30 mouse cellular contexts compared by ENCODE assay signal in genomic region chr16:8610397-8610796, GRCm38 (mm10). TPM values are rescaled to one million over a fixed set of nuclear protein-coding genes. Genes with fewer than 3 reads are reported as not detected.
DNase-seq lines count a peak whose midpoint lies in the region; ATAC-seq and TF ChIP-seq lines count a peak whose summit lies in the region.
"Had no signal": no experiment of that assay in that cellular context is flagged by ENCODE, and none has a peak within 500 bp of the region (broad histone marks: within the 10 kb centered on the region; RNA-seq: fewer than 3 reads in every experiment).

No protein-coding gene starts in this region.

- no peak overlapping the region for H3K27ac ChIP-seq in embryonic facial prominence, embryonic 11.5 days (replicated peaks; ENCODE audit: low read depth, low read length)
- no peak overlapping the region for H3K27ac ChIP-seq in embryonic facial prominence, embryonic 10.5 days (replicated peaks)
- H3K27ac ChIP-seq in layer of hippocampus, adult 2 months: no peak overlapping the region
- H3K27ac ChIP-seq: embryonic facial prominence, embryonic 15.5 days; forebrain, embryonic 12.5 days; heart, embryonic 10.5 days; heart, embryonic 15.5 days; hindbrain, postnatal 0 days; liver, embryonic 12.5 days; macrophage; neural tube, embryonic 15.5 days; stomach, embryonic 15.5 days had no signal

- H3K9ac ChIP-seq in embryonic facial prominence, embryonic 11.5 days (replicated peaks; ENCODE audit: low read length): no peak overlapping the region
- H3K9ac ChIP-seq: embryonic facial prominence, embryonic 15.5 days; forebrain, embryonic 12.5 days; heart, embryonic 15.5 days; liver, embryonic 12.5 days; neural tube, embryonic 15.5 days; stomach, embryonic 15.5 days had no signal

- peak; percentile 16 for DNase-seq in embryonic facial prominence, embryonic 11.5 days (ENCODE audit: low spot score)
- DNase-seq in embryonic facial prominence, embryonic 10.5 days (ENCODE audit: low spot score): no peak
- peak; percentile 20 for DNase-seq in brain, adult 2 months (ENCODE audit: low read depth, low spot score)
- peak; percentile 50 to 57 for DNase-seq in thymus, postnatal 10 days (ENCODE audit: low spot score in 2 of 2)
- no peak for DNase-seq in frontal cortex, postnatal 36 days (ENCODE audit: low spot score in 2 of 2)
- no peak for DNase-seq in layer of hippocampus, adult 2 months (ENCODE audit: low spot score in 2 of 2)
- no peak for DNase-seq in layer of hippocampus, postnatal 14 days (ENCODE audit: low spot score in 2 of 2)
- DNase-seq in natural killer cell, adult 2 months (ENCODE audit: low spot score in 2 of 2): no peak
- DNase-seq: adrenal gland, postnatal 10 days; cerebellum, adult 11 months; cerebellum, adult 9-11 months; gastrocnemius, postnatal 14 days; kidney, adult 11 months; kidney, postnatal 25 days; layer of hippocampus, postnatal 36 days; left cerebral cortex, postnatal 4 days; lung, adult 2 months; lung, postnatal 10 days; midbrain, embryonic 14.5 days; retina, postnatal 1 day; right cerebral cortex, postnatal 25 days had no signal

- H3K4me1 ChIP-seq in embryonic facial prominence, embryonic 11.5 days (ENCODE audit: control insufficient read depth, insufficient read depth, low read length): no peaks in the 10 kb centered on the region
- H3K4me1 ChIP-seq in embryonic facial prominence, embryonic 10.5 days: peaks cover 4% of the 10 kb centered on the region; the same call in 1 of the 2 replicates
- H3K4me1 ChIP-seq: embryonic facial prominence, embryonic 15.5 days; forebrain, embryonic 12.5 days; heart, embryonic 10.5 days; heart, embryonic 15.5 days; neural tube, embryonic 15.5 days; stomach, embryonic 15.5 days had no signal

- H3K36me3 ChIP-seq in embryonic facial prominence, embryonic 11.5 days (replicated peaks; ENCODE audit: control insufficient read depth, insufficient read depth, low read depth, low read length): no peaks in the 10 kb centered on the region
- H3K36me3 ChIP-seq in embryonic facial prominence, embryonic 10.5 days (replicated peaks): no peaks in the 10 kb centered on the region; the same call in 1 of the 2 replicates
- H3K36me3 ChIP-seq: stomach, embryonic 15.5 days had no signal

- ATAC-seq in embryonic facial prominence, embryonic 11.5 days (replicated peaks; ENCODE audit: insufficient number of reproducible peaks, low FRiP score, low TSS enrichment, low read depth): no peak
- ATAC-seq: hindbrain, postnatal 0 days; liver, embryonic 12.5 days had no signal

- no peaks in the 10 kb centered on the region for H3K9me3 ChIP-seq in embryonic facial prominence, embryonic 11.5 days (replicated peaks; ENCODE audit: control insufficient read depth, low read length)
- H3K9me3 ChIP-seq in embryonic facial prominence, embryonic 10.5 days: no peaks in the 10 kb centered on the region
- H3K9me3 ChIP-seq: embryonic facial prominence, embryonic 15.5 days; forebrain, embryonic 12.5 days; heart, embryonic 10.5 days; heart, embryonic 15.5 days; liver, embryonic 12.5 days; neural tube, embryonic 15.5 days; stomach, embryonic 15.5 days had no signal

- WGBS in embryonic facial prominence, embryonic 11.5 days: 37% methylated on average over 3 of the region's 3 CpGs
- WGBS in embryonic facial prominence, embryonic 10.5 days: 65% methylated on average over 3 of the region's 3 CpGs

- TF ChIP-seq CTCF in layer of hippocampus, adult 2 months (conservative IDR thresholded peaks at IDR 0.05): no peak

- no peak overlapping the region for H3K4me3 ChIP-seq in embryonic facial prominence, embryonic 11.5 days (ENCODE audit: low read depth, low read length)
- H3K4me3 ChIP-seq in embryonic facial prominence, embryonic 10.5 days: no peak overlapping the region
- no peak overlapping the region for H3K4me3 ChIP-seq in layer of hippocampus, adult 2 months
- H3K4me3 ChIP-seq: embryonic facial prominence, embryonic 15.5 days; forebrain, embryonic 12.5 days; heart, embryonic 10.5 days; heart, embryonic 15.5 days; liver, embryonic 12.5 days; neural tube, embryonic 15.5 days; stomach, embryonic 15.5 days had no signal

- H3K4me2 ChIP-seq in embryonic facial prominence, embryonic 11.5 days (ENCODE audit: low read depth, low read length): no peak overlapping the region
- H3K4me2 ChIP-seq: embryonic facial prominence, embryonic 15.5 days; forebrain, embryonic 12.5 days; heart, embryonic 15.5 days; liver, embryonic 12.5 days; neural tube, embryonic 15.5 days; stomach, embryonic 15.5 days had no signal

- H3K27me3 ChIP-seq in embryonic facial prominence, embryonic 11.5 days (ENCODE audit: control insufficient read depth, insufficient read depth, low read length): no peaks in the 10 kb centered on the region
- H3K27me3 ChIP-seq in embryonic facial prominence, embryonic 10.5 days (replicated peaks; ENCODE audit: low read depth, poor library complexity, severe bottlenecking): no peaks in the 10 kb centered on the region; the same call in 1 of the 2 replicates
- H3K27me3 ChIP-seq: embryonic facial prominence, embryonic 15.5 days; forebrain, embryonic 12.5 days; heart, embryonic 15.5 days; liver, embryonic 12.5 days; neural tube, embryonic 15.5 days; stomach, embryonic 15.5 days had no signal

RNA-seq across cellular contexts. Expression of gene Pmm2, which starts 27.1 kb away (rescaled TPM):
- polyA plus RNA-seq in embryonic facial prominence, embryonic 11.5 days (2014; fragmentation: Nextera tagmentation; extraction: Ambion mirVana): 38.7 and 46.8 TPM in 2 replicates
- 54.1 and 58.7 TPM in 2 replicates for polyA plus RNA-seq in embryonic facial prominence, embryonic 10.5 days (2016; fragmentation: Nextera tagmentation; extraction: Ambion mirVana)
- total RNA-seq in layer of hippocampus, adult 2 months (2021): 10 to 100 TPM; 34.9 to 35.9 TPM
- total RNA-seq in layer of hippocampus, postnatal 14 days (2021): 10 to 100 TPM; 31.9 to 34.5 TPM

RNA-seq across cellular contexts. Expression of gene Tmem186, which starts 27.1 kb away (rescaled TPM):
- 17.8 and 18.9 TPM in 2 replicates for polyA plus RNA-seq in embryonic facial prominence, embryonic 11.5 days (2014; fragmentation: Nextera tagmentation; extraction: Ambion mirVana)
- 23.5 and 25.4 TPM in 2 replicates for polyA plus RNA-seq in embryonic facial prominence, embryonic 10.5 days (2016; fragmentation: Nextera tagmentation; extraction: Ambion mirVana)
- total RNA-seq in layer of hippocampus, adult 2 months (2021): 10 to 100 TPM; 12.4 to 13.4 TPM
- 10 to 100 TPM; 10.6 to 11.5 TPM for total RNA-seq in layer of hippocampus, postnatal 14 days (2021)

Comparison
In these comparisons a context has a peak if more than half of its experiments do, and no peak if none do; other contexts are left out.
1. DNase-seq: peak in embryonic facial prominence, embryonic 11.5 days (single experiment), brain, adult 2 months (single experiment) and thymus, postnatal 10 days (2 of 2); none in embryonic facial prominence, embryonic 10.5 days (single experiment), frontal cortex, postnatal 36 days (0 of 2), layer of hippocampus, adult 2 months (0 of 2), layer of hippocampus, postnatal 14 days (0 of 2) and natural killer cell, adult 2 months (0 of 2).